Mouse (Mus musculus): ENCODE results near the gene Smpdl3a. TPM values are rescaled to one million over a fixed set of nuclear protein-coding genes. Genes with fewer than 3 reads are reported as not detected.
A peak's percentile ranks its signal among the peaks of the same experiment; 100 is the strongest.

Gene Smpdl3a
- total RNA-seq, 4 experiments from 2014 or later: 21.6 to 28.5 (median 25.5) TPM

GRCm38 (mm10) chr10:57819209-57819608 is 25.1 kb downstream of the Smpdl3a start:
- no peak for DNase-seq (ENCODE audit: low spot score in 2 of 2)

GRCm38 (mm10) chr10:57822473-57822872 is 28.3 kb downstream of the Smpdl3a start:
- peak in 1 of 2 experiments; percentile 44 for DNase-seq (ENCODE audit: low spot score in 2 of 2)

GRCm38 (mm10) chr10:57828649-57829048 is 34.5 kb downstream of the Smpdl3a start:
- DNase-seq (ENCODE audit: low spot score in 2 of 2): peak in 1 of 2 experiments; percentile 28

- no peak for DNase-seq (ENCODE audit: low spot score in 2 of 2)
Observed at GRCm38 (mm10) chr10:57829621-57830020, 35.5 kb downstream of the Smpdl3a start.

- DNase-seq (ENCODE audit: low spot score in 2 of 2): no peak
Observed at GRCm38 (mm10) chr10:57835094-57835493, 41.0 kb downstream of the Smpdl3a start.

- no peak for DNase-seq (ENCODE audit: low spot score in 2 of 2)
Observed at GRCm38 (mm10) chr10:57835982-57836381, 41.8 kb downstream of the Smpdl3a start.

- peak in 1 of 2 experiments; percentile 15 for DNase-seq (ENCODE audit: low spot score in 2 of 2)
Observed at GRCm38 (mm10) chr10:57841638-57842509, 47.7 kb downstream of the Smpdl3a start.

GRCm38 (mm10) chr10:57847916-57848682 is 54.0 kb downstream of the Smpdl3a start:
- no peak for DNase-seq (ENCODE audit: low spot score in 2 of 2)

Other genes starting within 250 kb of the Smpdl3a start
- gene Pkib, start 162.4 kb upstream of the Smpdl3a start, total RNA-seq (2022): 10 to 100 TPM; 10.5 to 15.6 (median 12.9) TPM
- 10 to 100 TPM; 42.1 to 58.5 (median 47.4) TPM for gene Fabp7, start 9.5 kb upstream of the Smpdl3a start, total RNA-seq (2022)

Measured in left cerebral cortex, adult 8-10 months (tissue).